Mouse (Mus musculus) kidney, adult 2 months (tissue): Measurements from ENCODE around the gene Kpna4. TPM values are rescaled to one million over a fixed set of nuclear protein-coding genes. Genes with fewer than 3 reads are reported as not detected.

Experiments
- DNase-seq: peaks from one replicate; pipeline ENCODE4 v3.0.0; 2021
- H3K27ac ChIP-seq: fragments of 200-500 bp; 2 replicates; pipeline ENCODE4 v1.5.1; 2012; ENCODE audit warnings: low read depth, low read length, control low read depth, inconsistent platforms; ENCODE audit not compliant: insufficient read depth
- H3K27me3 ChIP-seq: fragments of 200-500 bp; replicated peaks from 2 replicates; pipeline ENCODE4 v1.6.1; 2012; ENCODE audit warnings: mild to moderate bottlenecking, moderate library complexity, low read length, inconsistent platforms; ENCODE audit not compliant: control insufficient read depth, insufficient read depth
- H3K36me3 ChIP-seq: fragments of 200-500 bp; 2 replicates; pipeline ENCODE4 v1.6.1; 2012; ENCODE audit warnings: mild to moderate bottlenecking, moderate library complexity, low read length, inconsistent platforms; ENCODE audit not compliant: control insufficient read depth, insufficient read depth
- H3K4me1 ChIP-seq: fragments of 200-500 bp; 2 replicates; pipeline ENCODE4 v1.6.1; 2011; ENCODE audit warnings: low read length; ENCODE audit not compliant: control insufficient read depth, insufficient read depth
- H3K4me3 ChIP-seq: fragments of 200-500 bp; 2 replicates; pipeline ENCODE4 v1.5.1; 2011; ENCODE audit warnings: mild to moderate bottlenecking, low read depth, low read length, control low read depth; ENCODE audit not compliant: insufficient read depth
- CTCF ChIP-seq: fragments of 200-500 bp; conservative IDR thresholded peaks from 2 replicates; pipeline ENCODE4 v1.5.1; 2011; ENCODE audit warnings: low read depth, mild to moderate bottlenecking, control low read depth, low read length, moderate library complexity, mixed read lengths; ENCODE audit not compliant: insufficient read depth, insufficient read length
- POLR2A ChIP-seq: fragments of 200-500 bp; IDR thresholded peaks from one replicate; pipeline ENCODE4 v1.6.1; 2011; ENCODE audit warnings: low read depth, low read length, control low read depth
- WGBS: fragments of 180-500 bp; shearing (Covaris S2); methylation state at CpG from one replicate; pipeline ENCODE4 v1.1.7; 2018; 5-methylcytosine and 5-hydroxymethylcytosine counted together
- polyA plus RNA-seq: library from polyadenylated mRNA; depleted of rRNA; stranded (reverse); fragments of >200 nt; gene quantifications from 2 replicates; pipeline ENCODE4 v1.2.3, GENCODE M21; 2012

Gene Kpna4
- polyA plus RNA-seq, 1 experiment = 11.3 TPM

GRCm38 (mm10) chr3:69136059-69136458 lies 9.1 kb upstream of the Kpna4 start:
- 78% methylated on average over 6 of the region's 6 CpGs for WGBS
- TF ChIP-seq POLR2A = no peak
- TF ChIP-seq CTCF = no peak
- no peak for DNase-seq
- Histone ChIP-seq H3K27ac (no peak overlapping the region), H3K4me1 (peaks cover 6% of the 10 kb centered on the region; the same call in 1 of the 2 replicates), H3K27me3 (no peaks in the 10 kb centered on the region), H3K36me3 (no peaks in the 10 kb centered on the region), H3K4me3 (no peak overlapping the region)

GRCm38 (mm10) chr3:69130973-69131372 lies 4.1 kb upstream of the Kpna4 start:
- TF ChIP-seq POLR2A = no peak
- TF ChIP-seq CTCF = no peak
- no peak for DNase-seq
- Histone ChIP-seq H3K27me3 (no peaks in the 10 kb centered on the region), H3K4me1 (no peaks in the 10 kb centered on the region; the same call in 1 of the 2 replicates), H3K36me3 (no peaks in the 10 kb centered on the region), H3K4me3 (no peak overlapping the region), H3K27ac (no peak overlapping the region)
- 90% methylated on average over 4 of the region's 4 CpGs for WGBS

- DNase-seq = peak; percentile 42
- no peaks in the 10 kb centered on the region for H3K36me3 ChIP-seq
- H3K4me1 ChIP-seq = no peaks in the 10 kb centered on the region; the same call in 1 of the 2 replicates
- no peak overlapping the region for H3K4me3 ChIP-seq
- no peaks in the 10 kb centered on the region for H3K27me3 ChIP-seq
- H3K27ac ChIP-seq = no peak overlapping the region
- no peak for TF ChIP-seq POLR2A
- TF ChIP-seq CTCF = no peak
- WGBS = 10% methylated on average over 9 of the region's 9 CpGs
Measured at GRCm38 (mm10) chr3:69127693-69128092, 780 bp upstream of the Kpna4 start.

GRCm38 (mm10) chr3:69127346-69127678 lies 399 bp upstream of the Kpna4 start:
- H3K27ac ChIP-seq = peak overlapping the region; percentile 77
- DNase-seq = no peak
- no peaks in the 10 kb centered on the region; the same call in 1 of the 2 replicates for H3K4me1 ChIP-seq
- no peaks in the 10 kb centered on the region for H3K36me3 ChIP-seq
- WGBS = under 1% methylated on average over 10 of the region's 10 CpGs
- peak overlapping the region; percentile 72 for H3K4me3 ChIP-seq
- no peak for TF ChIP-seq CTCF
- no peak for TF ChIP-seq POLR2A
- no peaks in the 10 kb centered on the region for H3K27me3 ChIP-seq

GRCm38 (mm10) chr3:69125891-69126508 lies 913 bp downstream of the Kpna4 start:
- peak overlapping the region; percentile 72 for H3K4me3 ChIP-seq
- peak; percentile 41 for DNase-seq
- peaks cover 4% of the 10 kb centered on the region; the same call in 1 of the 2 replicates for H3K4me1 ChIP-seq
- TF ChIP-seq CTCF (peak; percentile 30; the same call in 1 of the 2 replicates), POLR2A (no peak)
- no peaks in the 10 kb centered on the region for H3K27me3 ChIP-seq
- under 1% methylated on average over 35 of the region's 35 CpGs for WGBS
- no peaks in the 10 kb centered on the region for H3K36me3 ChIP-seq
- peak overlapping the region; percentile 95 for H3K27ac ChIP-seq

- no peak for TF ChIP-seq CTCF
- no peak for TF ChIP-seq POLR2A
- Histone ChIP-seq H3K4me3 (peak overlapping the region; percentile 72), H3K36me3 (no peaks in the 10 kb centered on the region), H3K27me3 (no peaks in the 10 kb centered on the region), H3K4me1 (peaks cover 6% of the 10 kb centered on the region; the same call in 1 of the 2 replicates), H3K27ac (peak overlapping the region; percentile 95; the same call in 1 of the 2 replicates)
- 4% methylated on average over 4 of the region's 4 CpGs for WGBS
- no peak for DNase-seq
Measured at GRCm38 (mm10) chr3:69125461-69125860, 1.5 kb downstream of the Kpna4 start.

- DNase-seq = peak; percentile 54
- Histone ChIP-seq H3K27me3 (no peaks in the 10 kb centered on the region), H3K4me1 (peaks cover 34% of the 10 kb centered on the region; the same call in 1 of the 2 replicates), H3K27ac (peak overlapping the region; percentile 26; the same call in 1 of the 2 replicates), H3K36me3 (no peaks in the 10 kb centered on the region), H3K4me3 (no peak overlapping the region)
- 41% methylated on average over 3 of the region's 3 CpGs for WGBS
- TF ChIP-seq CTCF (no peak), POLR2A (no peak)
Measured at GRCm38 (mm10) chr3:69118827-69119226, 8.1 kb downstream of the Kpna4 start.
